Mouse (Mus musculus): ENCODE measurements around the gene Fbxo48.

DNA sequence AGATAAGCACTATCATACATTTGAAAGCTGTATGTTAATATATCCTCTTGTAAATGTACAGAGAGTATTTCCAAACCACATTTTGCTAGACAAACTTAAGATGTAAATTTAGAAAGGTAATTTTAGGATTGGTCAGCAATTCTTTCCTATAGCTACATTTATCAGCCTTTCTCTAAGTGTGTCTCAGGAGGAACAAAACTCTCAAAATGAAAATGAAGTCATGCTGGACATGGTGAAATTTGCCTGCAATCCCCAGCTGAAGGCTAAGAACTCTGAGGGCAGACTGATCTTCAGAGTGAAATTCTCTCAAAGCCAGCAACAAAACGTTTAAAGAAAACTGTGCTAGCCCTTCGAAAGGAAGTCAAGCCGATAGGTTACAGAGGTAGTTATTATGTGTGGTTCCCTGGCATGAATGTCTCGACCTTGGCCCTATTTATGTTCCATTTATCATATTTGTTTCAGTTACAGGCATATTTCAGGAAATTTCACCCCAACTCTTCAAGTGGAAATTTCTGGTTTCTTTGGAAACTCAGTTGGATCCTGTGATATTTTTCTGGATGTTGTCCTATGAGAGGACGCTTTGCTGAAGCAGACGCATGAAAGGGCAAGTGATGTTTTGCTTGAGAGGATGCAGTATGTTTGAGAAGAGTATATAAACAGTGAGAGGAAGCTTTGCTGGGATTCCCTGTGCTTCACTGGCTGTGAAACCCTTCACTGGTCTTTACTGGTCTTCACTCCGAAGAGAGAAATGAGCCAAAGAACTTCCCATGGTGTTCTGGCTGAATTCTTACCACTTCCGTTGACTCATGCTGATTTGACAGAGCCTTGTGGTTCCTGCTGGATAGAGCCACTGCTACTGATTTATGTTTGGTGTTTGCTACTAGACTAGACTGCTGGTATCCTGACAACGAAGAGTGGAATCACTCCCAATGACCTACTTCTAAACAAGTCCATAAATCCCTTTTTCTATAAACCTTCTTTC is 49.5 kb downstream of the Fbxo48 start:
- TF ChIP-seq CTCF (IDR thresholded peaks at IDR 0.05; ENCODE audit: low read depth, low read length) (no peak), TAL1 (conservative IDR thresholded peaks at IDR 0.05; ENCODE audit: low read depth, low read length) (no peak)

All from G1E (cell line).